Mouse (Mus musculus): ENCODE measurements around the gene Grm8.

Grm8 gene

GRCm38 (mm10) chr6:28135001-28135401 is at the start of gene Grm8:
TSS of gene Grm8 (minus strand) at chr6:28135178.
- peak; percentile 1 for DNase-seq (ENCODE audit: extremely low read depth, low read depth)

- DNase-seq (ENCODE audit: extremely low read depth, low read depth): peak; percentile 49
Measured at GRCm38 (mm10) chr6:28169851-28170539, 35.0 kb upstream of the Grm8 start.

- DNase-seq (ENCODE audit: extremely low read depth, low read depth): peak; percentile 61
Measured at GRCm38 (mm10) chr6:28160399-28160798, 25.4 kb upstream of the Grm8 start.

GRCm38 (mm10) chr6:28146445-28146844 is 11.5 kb upstream of the Grm8 start:
- DNase-seq (ENCODE audit: extremely low read depth, low read depth): no peak

- no peak for DNase-seq (ENCODE audit: extremely low read depth, low read depth)
Measured at GRCm38 (mm10) chr6:28142332-28142731, 7.4 kb upstream of the Grm8 start.

- peak; percentile 66 for DNase-seq (ENCODE audit: extremely low read depth, low read depth)
Measured at GRCm38 (mm10) chr6:28135411-28136233, 644 bp upstream of the Grm8 start.

- DNase-seq (ENCODE audit: extremely low read depth, low read depth): no peak
Measured at GRCm38 (mm10) chr6:28134251-28134801, 652 bp downstream of the Grm8 start.

- DNase-seq (ENCODE audit: extremely low read depth, low read depth): no peak
Measured at GRCm38 (mm10) chr6:28133206-28134063, 1.5 kb downstream of the Grm8 start.

GRCm38 (mm10) chr6:28132056-28132455 is 2.9 kb downstream of the Grm8 start:
- no peak for DNase-seq (ENCODE audit: extremely low read depth, low read depth)

GRCm38 (mm10) chr6:28128871-28129270 is 6.1 kb downstream of the Grm8 start:
- DNase-seq (ENCODE audit: extremely low read depth, low read depth): no peak

GRCm38 (mm10) chr6:28115519-28115918 is 19.5 kb downstream of the Grm8 start:
- no peak for DNase-seq (ENCODE audit: extremely low read depth, low read depth)

GRCm38 (mm10) chr6:28114916-28115315 is 20.1 kb downstream of the Grm8 start:
- DNase-seq (ENCODE audit: extremely low read depth, low read depth): peak; percentile 4

- no peak for DNase-seq (ENCODE audit: extremely low read depth, low read depth)
Measured at GRCm38 (mm10) chr6:28111551-28111950, 23.4 kb downstream of the Grm8 start.

GRCm38 (mm10) chr6:28102608-28103316 is 32.2 kb downstream of the Grm8 start:
- no peak for DNase-seq (ENCODE audit: extremely low read depth, low read depth)

- no peak for DNase-seq (ENCODE audit: extremely low read depth, low read depth)
Measured at GRCm38 (mm10) chr6:28100001-28100400, 35.0 kb downstream of the Grm8 start.

GRCm38 (mm10) chr6:28092511-28092910 is 42.5 kb downstream of the Grm8 start:
- no peak for DNase-seq (ENCODE audit: extremely low read depth, low read depth)

GRCm38 (mm10) chr6:28091836-28092235 is 43.1 kb downstream of the Grm8 start:
- no peak for DNase-seq (ENCODE audit: extremely low read depth, low read depth)

- DNase-seq (ENCODE audit: extremely low read depth, low read depth): no peak
Measured at GRCm38 (mm10) chr6:28090981-28091380, 44.0 kb downstream of the Grm8 start.

GRCm38 (mm10) chr6:28075534-28075933 is 59.4 kb downstream of the Grm8 start:
- no peak for DNase-seq (ENCODE audit: extremely low read depth, low read depth)

GRCm38 (mm10) chr6:28074470-28074869 is 60.5 kb downstream of the Grm8 start:
- no peak for DNase-seq (ENCODE audit: extremely low read depth, low read depth)

- no peak for DNase-seq (ENCODE audit: extremely low read depth, low read depth)
Measured at GRCm38 (mm10) chr6:28051966-28052365, 83.0 kb downstream of the Grm8 start.

All from MEL-GATA-1-ER (cell line).